Mouse (Mus musculus) cortical plate, adult 2 months (tissue): ENCODE results near the gene Dnase2b.

ENCODE experiments used
- CTCF ChIP-seq: fragments of 200-500 bp; IDR thresholded peaks from 2 replicates; pipeline ENCODE4 v1.5.1; 2011; ENCODE audit warnings: mild to moderate bottlenecking, control low read depth, low read length; ENCODE audit not compliant: insufficient read depth; ENCODE audit errors: extremely low read depth
- POLR2A ChIP-seq: fragments of 200-500 bp; IDR thresholded peaks from 2 replicates; pipeline ENCODE4 v1.6.1; 2011; ENCODE audit warnings: mild to moderate bottlenecking, low read length, control low read depth; ENCODE audit not compliant: insufficient read depth; ENCODE audit errors: extremely low read depth

DNA sequence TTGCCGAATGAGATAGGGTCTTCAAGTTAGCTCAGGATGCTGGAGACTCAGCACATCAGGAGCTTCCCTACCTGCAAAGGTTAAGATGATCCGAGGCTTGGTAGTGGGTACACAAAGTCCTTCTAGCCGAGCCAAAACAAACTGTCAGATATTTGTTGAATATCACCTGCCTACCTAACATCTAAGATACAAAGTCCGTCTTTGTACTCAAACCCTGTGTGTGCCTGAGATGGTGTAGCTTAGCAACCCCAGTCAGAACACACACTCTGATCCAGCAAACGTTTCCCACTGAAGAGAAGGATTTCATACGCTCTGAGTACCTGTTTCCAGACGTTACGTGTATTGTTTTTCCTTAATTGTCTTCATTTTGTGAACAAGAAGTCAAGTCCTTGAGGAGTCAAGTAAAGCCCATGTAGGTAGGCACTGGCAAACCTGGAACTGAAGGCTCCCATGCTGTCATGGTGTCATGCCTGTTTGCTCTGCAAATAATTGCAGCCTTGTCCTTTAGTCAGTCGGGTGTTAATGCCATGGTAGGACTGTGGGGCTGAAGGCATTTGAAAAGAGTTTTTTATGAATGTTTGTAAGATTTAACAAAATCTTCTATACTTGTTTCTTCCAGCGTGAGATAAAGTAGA, 45.1 kb downstream of the Dnase2b start, which contains the start of gene Uox:
- no peak for TF ChIP-seq POLR2A
- TF ChIP-seq CTCF = no peak
